Mouse (Mus musculus): ENCODE results near the gene Pgs1. TPM values are rescaled to one million over a fixed set of nuclear protein-coding genes. Genes with fewer than 3 reads are reported as not detected.

The Pgs1 gene
- polyA plus RNA-seq, 1 experiment, result 46.7 TPM

- no peak for TF ChIP-seq GATA1 (IDR thresholded peaks at IDR 0.05; ENCODE audit: low read length)
Observed at GRCm38 (mm10) chr11:117969100-117969944, 16.8 kb upstream of the Pgs1 start.

GRCm38 (mm10) chr11:117969945-117970872 lies 15.9 kb upstream of the Pgs1 start, which contains the start of gene Socs3:
Gene Socs3 (minus strand): TSS chr11:117970047.
- TF ChIP-seq GATA1 (IDR thresholded peaks at IDR 0.05; ENCODE audit: low read length), result no peak

- no peak for TF ChIP-seq GATA1 (IDR thresholded peaks at IDR 0.05; ENCODE audit: low read length)
Observed at GRCm38 (mm10) chr11:117971100-117971499, 15.0 kb upstream of the Pgs1 start.

GRCm38 (mm10) chr11:117971646-117972242 lies 14.3 kb upstream of the Pgs1 start:
- TF ChIP-seq GATA1 (IDR thresholded peaks at IDR 0.05; ENCODE audit: low read length), result no peak

GRCm38 (mm10) chr11:117972656-117973558 lies 13.2 kb upstream of the Pgs1 start:
- no peak for TF ChIP-seq GATA1 (IDR thresholded peaks at IDR 0.05; ENCODE audit: low read length)

GRCm38 (mm10) chr11:117973569-117973968 lies 12.5 kb upstream of the Pgs1 start:
- no peak for TF ChIP-seq GATA1 (IDR thresholded peaks at IDR 0.05; ENCODE audit: low read length)

- TF ChIP-seq GATA1 (IDR thresholded peaks at IDR 0.05; ENCODE audit: low read length), result no peak
Observed at GRCm38 (mm10) chr11:117974327-117975125, 11.6 kb upstream of the Pgs1 start.

GRCm38 (mm10) chr11:117975211-117975967 lies 10.7 kb upstream of the Pgs1 start:
- no peak for TF ChIP-seq GATA1 (IDR thresholded peaks at IDR 0.05; ENCODE audit: low read length)

- no peak for TF ChIP-seq GATA1 (IDR thresholded peaks at IDR 0.05; ENCODE audit: low read length)
Observed at GRCm38 (mm10) chr11:117976081-117976582, 10.0 kb upstream of the Pgs1 start.

- TF ChIP-seq GATA1 (IDR thresholded peaks at IDR 0.05; ENCODE audit: low read length), result no peak
Observed at GRCm38 (mm10) chr11:117977694-117978360, 8.3 kb upstream of the Pgs1 start.

- no peak for TF ChIP-seq GATA1 (IDR thresholded peaks at IDR 0.05; ENCODE audit: low read length)
Observed at GRCm38 (mm10) chr11:117979388-117979787, 6.7 kb upstream of the Pgs1 start.

GRCm38 (mm10) chr11:117982426-117982825 lies 3.7 kb upstream of the Pgs1 start:
- TF ChIP-seq GATA1 (IDR thresholded peaks at IDR 0.05; ENCODE audit: low read length), result no peak

All from G1E-ER4 (cell line).